Mouse (Mus musculus): ENCODE measurements at regions not wholly inside any gene's neighbourhood (a gene's known extent, or its start where the extent isn't known, plus 50 kb on each side); places are given as distances from the start of the nearest gene placed in this dataset.

DNA sequence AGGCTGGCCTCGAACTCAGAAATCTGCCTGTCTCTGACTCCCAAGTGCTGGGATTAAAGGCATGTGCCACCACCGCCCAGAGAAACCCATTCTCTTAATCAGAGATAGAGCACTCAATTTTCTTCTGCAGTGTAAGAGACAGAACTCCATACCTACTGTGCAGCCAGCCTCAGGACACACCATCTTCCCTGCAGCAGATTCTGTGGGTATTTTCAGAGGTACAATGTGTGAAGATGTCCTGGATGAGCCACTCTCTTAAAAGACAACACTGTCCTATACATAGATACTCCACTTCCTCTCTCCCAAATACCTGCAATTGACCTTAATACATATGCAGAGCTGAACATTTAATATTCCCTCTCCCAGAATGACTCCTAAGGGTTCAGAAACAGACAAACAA lies 111.5 kb downstream of the Nr1d2 start:
- intact Hi-C loops (cut with DNase I): no loop called here
- DNase-seq (ENCODE audit: extremely low spot score in 1 of 2, low spot score in 2 of 2): no peak
- no peak for TF ChIP-seq CTCF (IDR thresholded peaks at IDR 0.05)
- no peak overlapping the region for H3K27ac ChIP-seq
- no peak overlapping the region for H3K4me3 ChIP-seq

DNA sequence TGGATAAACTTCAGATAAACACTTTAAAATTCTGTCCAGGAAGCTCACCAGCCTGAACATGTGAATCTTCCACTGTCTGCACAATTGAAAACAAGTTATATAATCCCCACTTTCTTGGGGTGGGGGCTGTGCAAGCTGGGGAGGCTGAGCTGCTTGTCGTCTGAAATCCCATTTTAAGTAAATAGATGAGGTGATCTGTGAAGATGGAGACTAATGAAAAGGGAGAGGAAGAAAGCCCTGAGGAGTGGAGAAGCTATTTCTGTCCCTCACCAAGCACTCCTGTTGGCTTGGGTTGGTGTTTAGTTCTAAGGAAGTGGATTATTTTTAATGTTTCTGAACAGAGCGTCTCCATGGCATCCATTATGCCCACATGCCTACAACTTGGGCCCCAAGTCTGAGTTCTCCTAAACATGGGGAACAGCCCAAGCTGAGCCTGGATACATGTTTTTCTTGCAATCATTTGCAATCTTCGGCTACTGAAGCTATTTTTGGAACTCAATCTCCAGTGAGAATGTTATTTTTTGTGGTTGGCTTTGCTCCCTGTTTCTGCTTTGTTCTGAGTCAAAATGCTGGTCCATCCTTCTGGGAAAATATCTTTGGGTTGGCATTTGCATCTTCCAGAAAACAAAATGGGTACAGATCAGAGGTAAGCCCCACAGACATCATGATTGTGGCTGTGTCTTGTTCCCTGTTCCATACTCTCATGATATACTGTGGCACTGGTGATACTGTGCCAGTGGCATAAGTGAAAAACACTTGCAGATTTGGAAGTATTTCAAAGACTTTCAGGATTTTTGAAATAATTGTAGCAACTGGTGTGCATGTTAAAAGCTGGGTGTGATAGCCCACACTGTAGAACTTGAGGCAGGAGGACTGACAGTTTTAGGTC lies 131.8 kb downstream of the Nr1d2 start:
- H3K27ac ChIP-seq: peak overlapping the region; percentile 96
- intact Hi-C loops (cut with DNase I): no loop called here
- peak; percentile 41 to 45 for DNase-seq (ENCODE audit: extremely low spot score in 1 of 2, low spot score in 2 of 2)

DNA sequence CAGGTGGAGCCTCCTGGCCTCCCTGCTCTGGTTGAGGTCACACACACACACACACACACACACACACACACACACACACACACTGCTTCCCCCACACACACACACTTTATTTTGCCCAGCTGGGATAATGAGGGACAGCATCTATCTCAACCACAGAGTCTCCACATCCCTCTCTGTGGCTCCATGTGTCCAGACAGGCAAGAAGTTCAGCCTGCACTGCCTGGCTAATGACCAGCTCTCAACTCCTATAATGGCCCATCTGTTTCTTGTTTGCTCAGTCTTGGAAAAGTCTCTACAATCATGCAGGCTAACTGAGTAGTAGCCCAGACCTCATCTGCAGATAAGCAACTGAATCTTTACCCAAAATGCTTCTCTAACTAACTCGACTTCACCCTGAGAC lies 133.3 kb downstream of the Nr1d2 start:
- H3K27ac ChIP-seq: peak overlapping the region; percentile 96
- TF ChIP-seq CTCF (IDR thresholded peaks at IDR 0.05): no peak
- intact Hi-C loops (cut with DNase I): no loop called here
- H3K4me3 ChIP-seq: no peak overlapping the region
- DNase-seq (ENCODE audit: extremely low spot score in 1 of 2, low spot score in 2 of 2): no peak

More for the DNA sequence above, 131.8 kb downstream of the Nr1d2 start:
- no peak for TF ChIP-seq CTCF (IDR thresholded peaks at IDR 0.05)
- no peak overlapping the region for H3K4me3 ChIP-seq

DNA sequence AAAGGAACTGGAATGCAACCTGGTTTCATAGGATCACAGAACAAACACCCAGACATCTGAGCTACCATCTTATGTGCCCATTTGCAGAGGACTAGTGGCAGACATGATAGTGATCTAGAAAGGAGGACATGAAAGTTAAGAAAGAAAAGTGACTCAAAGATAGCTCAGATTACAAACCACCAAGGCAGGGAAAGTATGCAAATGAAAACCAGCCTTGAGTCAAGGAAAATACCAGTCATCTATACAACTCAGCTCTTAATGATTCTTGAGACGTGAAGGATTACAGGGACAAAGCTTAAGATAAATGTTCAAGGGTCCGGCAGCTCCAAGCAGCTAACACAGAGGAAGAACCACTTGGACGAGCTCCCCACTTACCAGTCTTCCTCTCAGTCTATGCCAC lies 138.7 kb downstream of the Nr1d2 start:
- Histone ChIP-seq H3K4me3 (no peak overlapping the region), H3K27ac (no peak overlapping the region)
- no peak for DNase-seq (ENCODE audit: extremely low spot score in 1 of 2, low spot score in 2 of 2)
- intact Hi-C loops (cut with DNase I): no loop called here
- no peak for TF ChIP-seq CTCF (IDR thresholded peaks at IDR 0.05)

Data from left cerebral cortex, adult 2 months (tissue).